In genomic region chr16:21212369-21212768, GRCm38 (mm10) we compare ENCODE assay signal across 16 mouse cellular contexts. TPM values are rescaled to one million over a fixed set of nuclear protein-coding genes. Genes with fewer than 3 reads are reported as not detected.
DNase-seq lines count a peak whose midpoint lies in the region; ATAC-seq and TF ChIP-seq lines count a peak whose summit lies in the region.
"Had no signal": no experiment of that assay in that cellular context is flagged by ENCODE, and none has a peak within 500 bp of the region (broad histone marks: within the 10 kb centered on the region; RNA-seq: fewer than 3 reads in every experiment).

No protein-coding gene starts in this region.

- no peak for ATAC-seq in forebrain, embryonic 12.5 days (ENCODE audit: low FRiP score)
- no peak for ATAC-seq in forebrain, embryonic 14.5 days
- peak; percentile 40 for ATAC-seq in midbrain, embryonic 11.5 days (ENCODE audit: low FRiP score)
- no peak for ATAC-seq in midbrain, embryonic 16.5 days
- no peak for ATAC-seq in limb, embryonic 11.5 days (ENCODE audit: insufficient number of reproducible peaks, low FRiP score, low TSS enrichment, low read depth)
- ATAC-seq in stomach, postnatal 0 days (ENCODE audit: low FRiP score, low TSS enrichment), result no peak

- H3K4me1 ChIP-seq in forebrain, embryonic 12.5 days, result peaks cover 70% of the 10 kb centered on the region
- peaks cover 25% of the 10 kb centered on the region for H3K4me1 ChIP-seq in forebrain, embryonic 14.5 days (ENCODE audit: control insufficient read depth, insufficient read depth, low read length)
- H3K4me1 ChIP-seq in midbrain, embryonic 11.5 days (ENCODE audit: control insufficient read depth, insufficient read depth, low read length), result peaks cover 56% of the 10 kb centered on the region
- H3K4me1 ChIP-seq in midbrain, embryonic 16.5 days (ENCODE audit: control insufficient read depth, insufficient read depth, low read length), result peaks cover 54% of the 10 kb centered on the region
- H3K4me1 ChIP-seq in limb, embryonic 11.5 days (ENCODE audit: control insufficient read depth, insufficient read depth, low read length), result peaks cover 68% of the 10 kb centered on the region
- H3K4me1 ChIP-seq in stomach, postnatal 0 days (replicated peaks; ENCODE audit: control insufficient read depth, insufficient read depth), result peaks cover 19% of the 10 kb centered on the region

- 3% methylated on average over 1 of the region's 1 CpGs for WGBS in forebrain, embryonic 12.5 days
- 10% methylated on average over 1 of the region's 1 CpGs for WGBS in forebrain, embryonic 14.5 days
- 10% methylated on average over 1 of the region's 1 CpGs for WGBS in midbrain, embryonic 11.5 days
- WGBS in midbrain, embryonic 16.5 days, result 5% methylated on average over 1 of the region's 1 CpGs
- WGBS in limb, embryonic 11.5 days, result 16% methylated on average over 1 of the region's 1 CpGs
- WGBS in stomach, postnatal 0 days, result 53% methylated on average over 1 of the region's 1 CpGs

- H3K36me3 ChIP-seq in forebrain, embryonic 12.5 days (replicated peaks), result peaks cover 28% of the 10 kb centered on the region
- peaks cover 3% of the 10 kb centered on the region; the same call in 1 of the 2 replicates for H3K36me3 ChIP-seq in forebrain, embryonic 14.5 days (ENCODE audit: control insufficient read depth, insufficient read depth, low read length)
- peaks cover 4% of the 10 kb centered on the region; the same call in 1 of the 2 replicates for H3K36me3 ChIP-seq in midbrain, embryonic 11.5 days (ENCODE audit: control insufficient read depth, insufficient read depth, low read length)
- no peaks in the 10 kb centered on the region for H3K36me3 ChIP-seq in midbrain, embryonic 16.5 days (ENCODE audit: control insufficient read depth, insufficient read depth, low read length)
- H3K36me3 ChIP-seq in limb, embryonic 11.5 days (ENCODE audit: control insufficient read depth, insufficient read depth, low read length), result peaks cover 16% of the 10 kb centered on the region
- H3K36me3 ChIP-seq in stomach, postnatal 0 days (ENCODE audit: control insufficient read depth, insufficient read depth, low read length), result no peaks in the 10 kb centered on the region; the same call in none of the 2 replicates

- no peak overlapping the region for H3K4me3 ChIP-seq in forebrain, embryonic 12.5 days (replicated peaks)
- no peak overlapping the region for H3K4me3 ChIP-seq in forebrain, embryonic 14.5 days (ENCODE audit: low read depth, low read length)
- no peak overlapping the region for H3K4me3 ChIP-seq in midbrain, embryonic 11.5 days (ENCODE audit: low read depth, low read length)
- no peak overlapping the region for H3K4me3 ChIP-seq in midbrain, embryonic 16.5 days (ENCODE audit: low read depth, low read length)
- no peak overlapping the region for H3K4me3 ChIP-seq in limb, embryonic 11.5 days (ENCODE audit: low read depth, low read length)
- H3K4me3 ChIP-seq in stomach, postnatal 0 days (ENCODE audit: low read depth, low read length), result no peak overlapping the region
- H3K4me3 ChIP-seq: erythroblast, embryonic 14.5 days; heart, adult 2 months; hindbrain, embryonic 15.5 days; kidney, embryonic 15.5 days had no signal

- H3K9me3 ChIP-seq in forebrain, embryonic 12.5 days, result no peaks in the 10 kb centered on the region
- no peaks in the 10 kb centered on the region for H3K9me3 ChIP-seq in forebrain, embryonic 14.5 days (replicated peaks; ENCODE audit: control insufficient read depth, low read length)
- H3K9me3 ChIP-seq in midbrain, embryonic 11.5 days (ENCODE audit: control insufficient read depth, low read length), result no peaks in the 10 kb centered on the region
- H3K9me3 ChIP-seq in midbrain, embryonic 16.5 days (replicated peaks; ENCODE audit: control insufficient read depth, low read length, poor library complexity, severe bottlenecking), result no peaks in the 10 kb centered on the region
- no peaks in the 10 kb centered on the region for H3K9me3 ChIP-seq in limb, embryonic 11.5 days (ENCODE audit: control insufficient read depth, low read length)
- no peaks in the 10 kb centered on the region for H3K9me3 ChIP-seq in stomach, postnatal 0 days (ENCODE audit: control insufficient read depth, low read length)
- H3K9me3 ChIP-seq: hindbrain, embryonic 15.5 days; kidney, embryonic 15.5 days had no signal

- no peak for TF ChIP-seq CTCF in stomach, postnatal 0 days (IDR thresholded peaks at IDR 0.05; ENCODE audit: low read depth)

- peaks cover 10% of the 10 kb centered on the region; the same call in 1 of the 2 replicates for H3K27me3 ChIP-seq in forebrain, embryonic 12.5 days
- no peaks in the 10 kb centered on the region for H3K27me3 ChIP-seq in forebrain, embryonic 14.5 days (replicated peaks; ENCODE audit: control insufficient read depth, insufficient read depth, low read length)
- H3K27me3 ChIP-seq in midbrain, embryonic 11.5 days (ENCODE audit: control insufficient read depth, insufficient read depth, low read length), result peaks cover 2% of the 10 kb centered on the region
- H3K27me3 ChIP-seq in midbrain, embryonic 16.5 days (ENCODE audit: control insufficient read depth, insufficient read depth, low read depth, low read length), result no peaks in the 10 kb centered on the region
- no peaks in the 10 kb centered on the region; the same call in 1 of the 2 replicates for H3K27me3 ChIP-seq in limb, embryonic 11.5 days (ENCODE audit: control insufficient read depth, insufficient read depth, low read length)
- H3K27me3 ChIP-seq in stomach, postnatal 0 days (ENCODE audit: control insufficient read depth, insufficient read depth, low read length), result no peaks in the 10 kb centered on the region
- H3K27me3 ChIP-seq: hindbrain, embryonic 15.5 days had no signal

- no peak for TF ChIP-seq EP300 in stomach, postnatal 0 days (optimal IDR thresholded peaks at IDR 0.05)

- peak overlapping the region; percentile 15 for H3K4me2 ChIP-seq in forebrain, embryonic 12.5 days
- H3K4me2 ChIP-seq in forebrain, embryonic 14.5 days (ENCODE audit: low read length), result no peak overlapping the region
- H3K4me2 ChIP-seq in midbrain, embryonic 11.5 days, result no peak overlapping the region
- no peak overlapping the region for H3K4me2 ChIP-seq in midbrain, embryonic 16.5 days (ENCODE audit: low read length)
- H3K4me2 ChIP-seq in limb, embryonic 11.5 days (ENCODE audit: low read depth, severe bottlenecking), result no peak overlapping the region
- H3K4me2 ChIP-seq in stomach, postnatal 0 days (replicated peaks; ENCODE audit: low read depth), result no peak overlapping the region

- 0 out of 2 replicates have a peak overlapping the region, but pooled peaks have one; percentile 42 for H3K27ac ChIP-seq in forebrain, embryonic 12.5 days
- H3K27ac ChIP-seq in forebrain, embryonic 14.5 days (ENCODE audit: low read depth, low read length), result no peak overlapping the region
- H3K27ac ChIP-seq in midbrain, embryonic 11.5 days (ENCODE audit: low read depth, low read length), result peak overlapping the region; percentile 23
- H3K27ac ChIP-seq in midbrain, embryonic 16.5 days (ENCODE audit: low read length), result no peak overlapping the region
- H3K27ac ChIP-seq in limb, embryonic 11.5 days (replicated peaks; ENCODE audit: low read depth, low read length), result 0 out of 2 replicates have a peak overlapping the region, but pooled peaks have one; percentile 22
- H3K27ac ChIP-seq in stomach, postnatal 0 days (replicated peaks), result no peak overlapping the region; the same call in 1 of the 2 replicates
- H3K27ac ChIP-seq: heart, adult 2 months had no signal

- H3K9ac ChIP-seq in forebrain, embryonic 12.5 days, result no peak overlapping the region
- H3K9ac ChIP-seq in forebrain, embryonic 14.5 days (ENCODE audit: low read length), result no peak overlapping the region
- no peak overlapping the region for H3K9ac ChIP-seq in midbrain, embryonic 11.5 days (ENCODE audit: low read length)
- H3K9ac ChIP-seq in midbrain, embryonic 16.5 days (ENCODE audit: low read depth, low read length), result no peak overlapping the region
- no peak overlapping the region for H3K9ac ChIP-seq in limb, embryonic 11.5 days (ENCODE audit: low read length)
- 0 out of 2 replicates have a peak overlapping the region, but pooled peaks have one; percentile 31 for H3K9ac ChIP-seq in stomach, postnatal 0 days (ENCODE audit: low read length)
- H3K9ac ChIP-seq: kidney, embryonic 15.5 days; lung, embryonic 14.5 days had no signal

- DNase-seq in forebrain, embryonic 14.5 days (ENCODE audit: low spot score), result no peak
- peak; percentile 95 for DNase-seq in midbrain, embryonic 11.5 days (ENCODE audit: low spot score, missing footprints)
- DNase-seq in limb, embryonic 11.5 days (ENCODE audit: low spot score), result no peak
- no peak for DNase-seq in stomach, postnatal 0 days (ENCODE audit: low spot score)
- no peak for DNase-seq in ovary, postnatal 36 days (ENCODE audit: low spot score)
- DNase-seq in spleen, postnatal 4 days (ENCODE audit: low spot score in 2 of 2), result no peak
- DNase-seq: adrenal gland, adult 2 months; cerebellum, adult 9-10 months; heart, adult 2 months; lung, embryonic 14.5 days had no signal

RNA-seq across cellular contexts. Expression of gene Ephb3, which starts 7.8 kb away (rescaled TPM):
- 16.7 and 17.7 TPM in 2 replicates for polyA plus RNA-seq in forebrain, embryonic 12.5 days (2016; fragmentation: Nextera tagmentation; extraction: Ambion mirVana)
- 3.1 and 4.1 TPM in 2 replicates for polyA plus RNA-seq in forebrain, embryonic 14.5 days (2014; fragmentation: Nextera tagmentation; extraction: Ambion mirVana)
- 7.7 and 9.8 TPM in 2 replicates for polyA plus RNA-seq in midbrain, embryonic 11.5 days (2014; fragmentation: Nextera tagmentation; extraction: Ambion mirVana)
- 10.3 and 11.3 TPM in 2 replicates for polyA plus RNA-seq in midbrain, embryonic 16.5 days (2015; fragmentation: Nextera tagmentation; extraction: Ambion mirVana)
- 33.1 and 35.7 TPM in 2 replicates for polyA plus RNA-seq in limb, embryonic 11.5 days (2014; fragmentation: Nextera tagmentation; extraction: Ambion mirVana)
- polyA plus RNA-seq in stomach, postnatal 0 days (2015; fragmentation: Nextera tagmentation; extraction: Ambion mirVana), result 15.1 and 16.8 TPM in 2 replicates
- polyA plus RNA-seq: erythroblast, embryonic 14.5 days had no signal

RNA-seq across cellular contexts. Expression of gene Teddm3, which starts 58.6 kb away (rescaled TPM):
- not detected in 2 replicates for polyA plus RNA-seq in forebrain, embryonic 12.5 days (2016; fragmentation: Nextera tagmentation; extraction: Ambion mirVana)
- not detected in 2 replicates for polyA plus RNA-seq in forebrain, embryonic 14.5 days (2014; fragmentation: Nextera tagmentation; extraction: Ambion mirVana)
- not detected in 2 replicates for polyA plus RNA-seq in midbrain, embryonic 11.5 days (2014; fragmentation: Nextera tagmentation; extraction: Ambion mirVana)
- not detected in 2 replicates for polyA plus RNA-seq in midbrain, embryonic 16.5 days (2015; fragmentation: Nextera tagmentation; extraction: Ambion mirVana)
- polyA plus RNA-seq in limb, embryonic 11.5 days (2014; fragmentation: Nextera tagmentation; extraction: Ambion mirVana), result not detected in 2 replicates
- 311 and 332 TPM in 2 replicates for polyA plus RNA-seq in stomach, postnatal 0 days (2015; fragmentation: Nextera tagmentation; extraction: Ambion mirVana)
- polyA plus RNA-seq: erythroblast, embryonic 14.5 days; heart, adult 2 months; kidney, embryonic 15.5 days; lung, embryonic 14.5 days; testis, adult 2 months had no signal

Comparison
In these comparisons a context has a peak if more than half of its experiments do, and no peak if none do; other contexts are left out.
1. H3K27ac ChIP-seq: peak in forebrain, embryonic 12.5 days (single experiment), midbrain, embryonic 11.5 days (single experiment) and limb, embryonic 11.5 days (single experiment); none in forebrain, embryonic 14.5 days (single experiment), midbrain, embryonic 16.5 days (single experiment) and stomach, postnatal 0 days (single experiment).
2. RNA of gene Teddm3, which starts 58.6 kb away (polyA plus RNA-seq): 311 to 332 TPM in stomach, postnatal 0 days; not detected in forebrain, embryonic 14.5 days, not detected in forebrain, embryonic 12.5 days, not detected in midbrain, embryonic 11.5 days, not detected in midbrain, embryonic 16.5 days and not detected in limb, embryonic 11.5 days; every median in the first group is over 100 times any median in the second.